17 mouse cellular contexts compared by ENCODE assay signal in genomic region chr9:110381292-110381691, GRCm38 (mm10). TPM values are rescaled to one million over a fixed set of nuclear protein-coding genes. Genes with fewer than 3 reads are reported as not detected.
DNase-seq lines count a peak whose midpoint lies in the region; ATAC-seq and TF ChIP-seq lines count a peak whose summit lies in the region.
"Had no signal": no experiment of that assay in that cellular context is flagged by ENCODE, and none has a peak within 500 bp of the region (broad histone marks: within the 10 kb centered on the region; RNA-seq: fewer than 3 reads in every experiment).

No protein-coding gene starts in this region.

- H3K4me3 ChIP-seq in embryonic facial prominence, embryonic 14.5 days (ENCODE audit: low read depth, low read length) = no peak overlapping the region
- H3K4me3 ChIP-seq in embryonic facial prominence, embryonic 10.5 days = no peak overlapping the region
- no peak overlapping the region for H3K4me3 ChIP-seq in hindbrain, embryonic 10.5 days
- H3K4me3 ChIP-seq in hindbrain, embryonic 16.5 days (ENCODE audit: low read length) = no peak overlapping the region
- H3K4me3 ChIP-seq in midbrain, embryonic 15.5 days = no peak overlapping the region
- no peak overlapping the region for H3K4me3 ChIP-seq in midbrain, embryonic 16.5 days (ENCODE audit: low read depth, low read length)
- no peak overlapping the region for H3K4me3 ChIP-seq in myocyte
- H3K4me3 ChIP-seq: embryonic facial prominence, embryonic 13.5 days; hindbrain, embryonic 15.5 days; neural tube, embryonic 13.5 days had no signal

- H3K79me2 ChIP-seq in myocyte (ENCODE audit: control insufficient read depth, insufficient read depth) = no peaks in the 10 kb centered on the region

- no peaks in the 10 kb centered on the region for H3K4me1 ChIP-seq in embryonic facial prominence, embryonic 14.5 days (ENCODE audit: control insufficient read depth, insufficient read depth, low read length)
- H3K4me1 ChIP-seq in embryonic facial prominence, embryonic 10.5 days = peaks cover 9% of the 10 kb centered on the region; the same call in 1 of the 2 replicates
- H3K4me1 ChIP-seq in hindbrain, embryonic 10.5 days (replicated peaks) = peaks cover 10% of the 10 kb centered on the region; the same call in 1 of the 2 replicates
- no peaks in the 10 kb centered on the region for H3K4me1 ChIP-seq in hindbrain, embryonic 16.5 days (ENCODE audit: control insufficient read depth, insufficient read depth, low read depth, low read length)
- H3K4me1 ChIP-seq in midbrain, embryonic 15.5 days = no peaks in the 10 kb centered on the region
- no peaks in the 10 kb centered on the region for H3K4me1 ChIP-seq in midbrain, embryonic 16.5 days (ENCODE audit: control insufficient read depth, insufficient read depth, low read length)
- H3K4me1 ChIP-seq: embryonic facial prominence, embryonic 13.5 days; hindbrain, embryonic 15.5 days; neural tube, embryonic 13.5 days had no signal

- H3K27me3 ChIP-seq in embryonic facial prominence, embryonic 14.5 days (replicated peaks; ENCODE audit: control insufficient read depth, insufficient read depth, low read length) = no peaks in the 10 kb centered on the region
- H3K27me3 ChIP-seq in embryonic facial prominence, embryonic 10.5 days (replicated peaks; ENCODE audit: low read depth, poor library complexity, severe bottlenecking) = no peaks in the 10 kb centered on the region
- H3K27me3 ChIP-seq in hindbrain, embryonic 10.5 days (ENCODE audit: insufficient read depth, poor library complexity, severe bottlenecking) = no peaks in the 10 kb centered on the region
- no peaks in the 10 kb centered on the region for H3K27me3 ChIP-seq in hindbrain, embryonic 16.5 days (replicated peaks; ENCODE audit: control insufficient read depth, insufficient read depth, low read length)
- no peaks in the 10 kb centered on the region for H3K27me3 ChIP-seq in midbrain, embryonic 15.5 days (replicated peaks)
- H3K27me3 ChIP-seq in midbrain, embryonic 16.5 days (ENCODE audit: control insufficient read depth, insufficient read depth, low read depth, low read length) = no peaks in the 10 kb centered on the region
- no peaks in the 10 kb centered on the region for H3K27me3 ChIP-seq in myocyte (ENCODE audit: control insufficient read depth, insufficient read depth, insufficient read length)
- H3K27me3 ChIP-seq: embryonic facial prominence, embryonic 13.5 days; hindbrain, embryonic 15.5 days; neural tube, embryonic 13.5 days had no signal

- no peak overlapping the region for H3ac ChIP-seq in myocyte (ENCODE audit: control insufficient read depth, insufficient read length)

- WGBS in embryonic facial prominence, embryonic 14.5 days = 79% methylated on average over 9 of the region's 12 CpGs
- WGBS in embryonic facial prominence, embryonic 10.5 days = 88% methylated on average over 12 of the region's 12 CpGs
- WGBS in hindbrain, embryonic 10.5 days = 84% methylated on average over 12 of the region's 12 CpGs
- 91% methylated on average over 7 of the region's 12 CpGs for WGBS in hindbrain, embryonic 16.5 days
- WGBS in midbrain, embryonic 15.5 days = 79% methylated on average over 12 of the region's 12 CpGs
- WGBS in midbrain, embryonic 16.5 days = 83% methylated on average over 12 of the region's 12 CpGs

- H3K9me3 ChIP-seq in embryonic facial prominence, embryonic 14.5 days (ENCODE audit: control insufficient read depth, low read length) = no peaks in the 10 kb centered on the region
- H3K9me3 ChIP-seq in embryonic facial prominence, embryonic 10.5 days = no peaks in the 10 kb centered on the region
- no peaks in the 10 kb centered on the region for H3K9me3 ChIP-seq in hindbrain, embryonic 10.5 days
- no peaks in the 10 kb centered on the region for H3K9me3 ChIP-seq in hindbrain, embryonic 16.5 days (ENCODE audit: control insufficient read depth, low read length)
- no peaks in the 10 kb centered on the region for H3K9me3 ChIP-seq in midbrain, embryonic 15.5 days
- no peaks in the 10 kb centered on the region for H3K9me3 ChIP-seq in midbrain, embryonic 16.5 days (replicated peaks; ENCODE audit: control insufficient read depth, low read length, poor library complexity, severe bottlenecking)
- H3K9me3 ChIP-seq: embryonic facial prominence, embryonic 13.5 days; hindbrain, embryonic 15.5 days; neural tube, embryonic 13.5 days had no signal

- no peak for TF ChIP-seq POLR2A in myocyte (IDR thresholded peaks at IDR 0.05; ENCODE audit: insufficient read length, low read depth)

- no peak for ATAC-seq in embryonic facial prominence, embryonic 14.5 days (ENCODE audit: low read depth)
- no peak for ATAC-seq in hindbrain, embryonic 16.5 days
- ATAC-seq in midbrain, embryonic 15.5 days (replicated peaks) = 0 out of 2 replicates have a peak, but pooled peaks have one; percentile 13
- no peak for ATAC-seq in midbrain, embryonic 16.5 days
- ATAC-seq: forebrain, postnatal 0 days had no signal

- H3K4me2 ChIP-seq in embryonic facial prominence, embryonic 14.5 days (ENCODE audit: low read depth, low read length) = no peak overlapping the region
- no peak overlapping the region for H3K4me2 ChIP-seq in hindbrain, embryonic 16.5 days (ENCODE audit: low read length)
- H3K4me2 ChIP-seq in midbrain, embryonic 15.5 days = no peak overlapping the region
- H3K4me2 ChIP-seq in midbrain, embryonic 16.5 days (ENCODE audit: low read length) = no peak overlapping the region
- H3K4me2 ChIP-seq in myocyte (ENCODE audit: low read depth) = no peak overlapping the region
- H3K4me2 ChIP-seq: embryonic facial prominence, embryonic 13.5 days; hindbrain, embryonic 15.5 days; neural tube, embryonic 13.5 days had no signal

- peaks cover 94% of the 10 kb centered on the region for H3K36me3 ChIP-seq in embryonic facial prominence, embryonic 14.5 days (ENCODE audit: control insufficient read depth, insufficient read depth, low read length)
- H3K36me3 ChIP-seq in embryonic facial prominence, embryonic 10.5 days (replicated peaks) = peaks cover 100% of the 10 kb centered on the region
- H3K36me3 ChIP-seq in hindbrain, embryonic 10.5 days = peaks cover 97% of the 10 kb centered on the region
- peaks cover 46% of the 10 kb centered on the region for H3K36me3 ChIP-seq in hindbrain, embryonic 16.5 days (ENCODE audit: control insufficient read depth, insufficient read depth, low read length)
- peaks cover 60% of the 10 kb centered on the region for H3K36me3 ChIP-seq in midbrain, embryonic 15.5 days (replicated peaks)
- peaks cover 56% of the 10 kb centered on the region for H3K36me3 ChIP-seq in midbrain, embryonic 16.5 days (ENCODE audit: control insufficient read depth, insufficient read depth, low read length)
- H3K36me3 ChIP-seq in myocyte (ENCODE audit: control insufficient read depth, insufficient read depth) = peaks cover 5% of the 10 kb centered on the region

- peak overlapping the region; percentile 6; the same call in 1 of the 2 replicates for H3K27ac ChIP-seq in embryonic facial prominence, embryonic 14.5 days (replicated peaks; ENCODE audit: low read depth, low read length)
- H3K27ac ChIP-seq in embryonic facial prominence, embryonic 10.5 days (replicated peaks) = no peak overlapping the region
- peak overlapping the region; percentile 12; the same call in 1 of the 2 replicates for H3K27ac ChIP-seq in hindbrain, embryonic 10.5 days
- no peak overlapping the region for H3K27ac ChIP-seq in hindbrain, embryonic 16.5 days (ENCODE audit: low read depth, low read length)
- H3K27ac ChIP-seq in midbrain, embryonic 15.5 days = no peak overlapping the region
- no peak overlapping the region for H3K27ac ChIP-seq in midbrain, embryonic 16.5 days (ENCODE audit: low read length)
- H3K27ac ChIP-seq: embryonic facial prominence, embryonic 13.5 days; hindbrain, embryonic 15.5 days; neural tube, embryonic 13.5 days had no signal

- no peak for DNase-seq in embryonic facial prominence, embryonic 14.5 days (ENCODE audit: low spot score)
- DNase-seq in embryonic facial prominence, embryonic 10.5 days (ENCODE audit: low spot score) = no peak
- DNase-seq in hindbrain, embryonic 10.5 days (ENCODE audit: low spot score) = no peak
- DNase-seq in adrenal gland, adult (ENCODE audit: inconsistent age in 2 of 2, low spot score in 1 of 2) = no peak
- DNase-seq: cerebellum, adult 11 months; cerebellum, postnatal 10 days; forebrain, postnatal 0 days; kidney, adult 18-20 months; lung, postnatal 14 days had no signal

- H3K9ac ChIP-seq in embryonic facial prominence, embryonic 14.5 days (ENCODE audit: low read depth, low read length) = no peak overlapping the region
- no peak overlapping the region for H3K9ac ChIP-seq in hindbrain, embryonic 16.5 days (ENCODE audit: low read depth, low read length)
- H3K9ac ChIP-seq in midbrain, embryonic 15.5 days = no peak overlapping the region
- H3K9ac ChIP-seq in midbrain, embryonic 16.5 days (ENCODE audit: low read depth, low read length) = no peak overlapping the region
- H3K9ac ChIP-seq: embryonic facial prominence, embryonic 13.5 days; forebrain, postnatal 0 days; hindbrain, embryonic 15.5 days; neural tube, embryonic 13.5 days had no signal

RNA-seq across cellular contexts. Expression of gene Ptpn23, which starts 26.7 kb away (rescaled TPM):
- 15.3 and 16.6 TPM in 2 replicates for polyA plus RNA-seq in embryonic facial prominence, embryonic 14.5 days (2014; fragmentation: Nextera tagmentation; extraction: Ambion mirVana)
- 15.1 and 15.5 TPM in 2 replicates for polyA plus RNA-seq in embryonic facial prominence, embryonic 10.5 days (2016; fragmentation: Nextera tagmentation; extraction: Ambion mirVana)
- polyA plus RNA-seq in hindbrain, embryonic 10.5 days (2016; fragmentation: Nextera tagmentation; extraction: Ambion mirVana) = 15.5 and 19.2 TPM in 2 replicates
- polyA plus RNA-seq in hindbrain, embryonic 16.5 days (2015; fragmentation: Nextera tagmentation; extraction: Ambion mirVana) = 19.2 and 24.5 TPM in 2 replicates
- 25.8 and 27.8 TPM in 2 replicates for polyA plus RNA-seq in midbrain, embryonic 15.5 days (2015; fragmentation: Nextera tagmentation; extraction: Ambion mirVana)
- polyA plus RNA-seq in midbrain, embryonic 16.5 days (2015; fragmentation: Nextera tagmentation; extraction: Ambion mirVana) = 18.5 and 24.0 TPM in 2 replicates
- polyA plus RNA-seq in myocyte (2012; fragmentation: generic; extraction: Trizol) = 36.0 TPM

RNA-seq across cellular contexts. Expression of gene Ngp, which starts 38.3 kb away (rescaled TPM):
- 7.4 and 10.8 TPM in 2 replicates for polyA plus RNA-seq in embryonic facial prominence, embryonic 14.5 days (2014; fragmentation: Nextera tagmentation; extraction: Ambion mirVana)
- not detected in 2 replicates for polyA plus RNA-seq in embryonic facial prominence, embryonic 10.5 days (2016; fragmentation: Nextera tagmentation; extraction: Ambion mirVana)
- not detected in 2 replicates for polyA plus RNA-seq in hindbrain, embryonic 10.5 days (2016; fragmentation: Nextera tagmentation; extraction: Ambion mirVana)
- polyA plus RNA-seq in hindbrain, embryonic 16.5 days (2015; fragmentation: Nextera tagmentation; extraction: Ambion mirVana) = 1.3 and 1.9 TPM in 2 replicates
- polyA plus RNA-seq in midbrain, embryonic 15.5 days (2015; fragmentation: Nextera tagmentation; extraction: Ambion mirVana) = 1.1 and 2.3 TPM in 2 replicates
- 0.80 and 1.4 TPM in 2 replicates for polyA plus RNA-seq in midbrain, embryonic 16.5 days (2015; fragmentation: Nextera tagmentation; extraction: Ambion mirVana)
- not detected for polyA plus RNA-seq in myocyte (2012; fragmentation: generic; extraction: Trizol)
- polyA plus RNA-seq: large intestine, adult 2 months had no signal

RNA-seq across cellular contexts. Expression of gene Scap, which starts 48.2 kb away (rescaled TPM):
- polyA plus RNA-seq in embryonic facial prominence, embryonic 14.5 days (2014; fragmentation: Nextera tagmentation; extraction: Ambion mirVana) = 30.3 and 33.0 TPM in 2 replicates
- 38.5 and 40.3 TPM in 2 replicates for polyA plus RNA-seq in embryonic facial prominence, embryonic 10.5 days (2016; fragmentation: Nextera tagmentation; extraction: Ambion mirVana)
- 38.5 and 40.3 TPM in 2 replicates for polyA plus RNA-seq in hindbrain, embryonic 10.5 days (2016; fragmentation: Nextera tagmentation; extraction: Ambion mirVana)
- 57.8 and 59.0 TPM in 2 replicates for polyA plus RNA-seq in hindbrain, embryonic 16.5 days (2015; fragmentation: Nextera tagmentation; extraction: Ambion mirVana)
- polyA plus RNA-seq in midbrain, embryonic 15.5 days (2015; fragmentation: Nextera tagmentation; extraction: Ambion mirVana) = 64.9 and 65.2 TPM in 2 replicates
- polyA plus RNA-seq in midbrain, embryonic 16.5 days (2015; fragmentation: Nextera tagmentation; extraction: Ambion mirVana) = 57.4 and 64.5 TPM in 2 replicates
- polyA plus RNA-seq in myocyte (2012; fragmentation: generic; extraction: Trizol) = 44.4 TPM

Comparison
In these comparisons a context has a peak if more than half of its experiments do, and no peak if none do; other contexts are left out.
1. H3K27ac ChIP-seq: peak in embryonic facial prominence, embryonic 14.5 days (single experiment) and hindbrain, embryonic 10.5 days (single experiment); none in embryonic facial prominence, embryonic 10.5 days (single experiment), hindbrain, embryonic 16.5 days (single experiment), midbrain, embryonic 15.5 days (single experiment) and midbrain, embryonic 16.5 days (single experiment).